25 mouse cellular contexts compared by ENCODE assay signal in genomic region chr1:86182004-86182709, GRCm38 (mm10). TPM values are rescaled to one million over a fixed set of nuclear protein-coding genes. Genes with fewer than 3 reads are reported as not detected.
DNase-seq lines count a peak whose midpoint lies in the region; ATAC-seq and TF ChIP-seq lines count a peak whose summit lies in the region.
"Had no signal": no experiment of that assay in that cellular context is flagged by ENCODE, and none has a peak within 500 bp of the region (broad histone marks: within the 10 kb centered on the region; RNA-seq: fewer than 3 reads in every experiment).

No protein-coding gene starts in this region.

- H3K4me1 ChIP-seq in lung, embryonic 16.5 days (replicated peaks; ENCODE audit: control insufficient read depth, insufficient read depth, low read length): no peaks in the 10 kb centered on the region
- H3K4me1 ChIP-seq in lung, adult 2 months (ENCODE audit: control insufficient read depth, insufficient read depth, low read length): no peaks in the 10 kb centered on the region
- peaks cover 11 to 13% of the 10 kb centered on the region in 2 experiments for H3K4me1 ChIP-seq in liver, embryonic 14.5 days (replicated peaks; ENCODE audit: control insufficient read depth in 2 of 2, insufficient read depth in 2 of 2, low read length in 1 of 2)
- H3K4me1 ChIP-seq in intestine, postnatal 0 days (replicated peaks; ENCODE audit: control insufficient read depth, insufficient read depth, low read length): no peaks in the 10 kb centered on the region; the same call in 1 of the 2 replicates
- H3K4me1 ChIP-seq: embryonic facial prominence, embryonic 10.5 days; hindbrain, embryonic 15.5 days; kidney, embryonic 15.5 days; limb, embryonic 13.5 days; midbrain, embryonic 12.5 days had no signal

- WGBS in lung, embryonic 16.5 days: 45% methylated on average over 5 of the region's 5 CpGs
- 64% methylated on average over 5 of the region's 5 CpGs for WGBS in lung, adult 2 months
- 38% methylated on average over 5 of the region's 5 CpGs for WGBS in liver, embryonic 14.5 days (ENCODE audit: insufficient replicate concordance)
- WGBS in intestine, postnatal 0 days: 48% methylated on average over 5 of the region's 5 CpGs

- peak overlapping the region; percentile 1; the same call in 1 of the 2 replicates for H3K27ac ChIP-seq in lung, embryonic 16.5 days (ENCODE audit: low read length)
- H3K27ac ChIP-seq in liver, embryonic 14.5 days: peak overlapping the region; percentile 7
- H3K27ac ChIP-seq in gastrocnemius, adult 2 months: no peak overlapping the region
- no peak overlapping the region for H3K27ac ChIP-seq in intestine, postnatal 0 days (ENCODE audit: low read depth, low read length)
- H3K27ac ChIP-seq: embryonic facial prominence, embryonic 10.5 days; hindbrain, embryonic 15.5 days; intestine, embryonic 15.5 days; kidney, embryonic 15.5 days; limb, embryonic 13.5 days; macrophage; midbrain, embryonic 12.5 days had no signal

- ATAC-seq in lung, embryonic 16.5 days (ENCODE audit: low read depth): no peak
- 0 out of 2 replicates have a peak, but pooled peaks have one; percentile 33 for ATAC-seq in erythroblast, adult 5-6 weeks (replicated peaks; ENCODE audit: low FRiP score, poor library complexity, severe bottlenecking)
- ATAC-seq in liver, embryonic 14.5 days (ENCODE audit: insufficient read depth): peak; percentile 59
- no peak for ATAC-seq in intestine, postnatal 0 days
- ATAC-seq: activated CD4-positive, CD25-positive, alpha-beta regulatory T cell, adult 4 months; forebrain, embryonic 14.5 days; intestine, embryonic 15.5 days; Patski had no signal

- no peak for DNase-seq in lung, adult 2 months
- peak; percentile 36 to 42 (median 37) for DNase-seq in liver, embryonic 14.5 days (ENCODE audit: low read depth in 3 of 3, low spot score in 3 of 3)
- no peak for DNase-seq in gastrocnemius, adult 2 months
- DNase-seq in heart, postnatal 14 days: no peak
- DNase-seq: gastrocnemius, postnatal 14 days; heart, adult 18-20 months; heart, postnatal 4 days; right cerebral cortex, postnatal 4 days; thymus, postnatal 14 days had no signal

- intact Hi-C loops in gastrocnemius, adult 2 months (cut with DNase I): no loop called here
- intact Hi-C loops in heart, postnatal 14 days (cut with DNase I): no loop called here

- H3K4me2 ChIP-seq in lung, embryonic 16.5 days (ENCODE audit: low read depth, low read length): no peak overlapping the region
- peak overlapping the region; percentile 36 for H3K4me2 ChIP-seq in liver, embryonic 14.5 days (ENCODE audit: low read depth)
- no peak overlapping the region for H3K4me2 ChIP-seq in intestine, postnatal 0 days (replicated peaks; ENCODE audit: low read depth)
- H3K4me2 ChIP-seq: hindbrain, embryonic 15.5 days; intestine, embryonic 15.5 days; kidney, embryonic 15.5 days; limb, embryonic 13.5 days; midbrain, embryonic 12.5 days had no signal

- no peaks in the 10 kb centered on the region for H3K27me3 ChIP-seq in lung, embryonic 16.5 days (ENCODE audit: control insufficient read depth, insufficient read depth, low read depth, low read length)
- no peaks in the 10 kb centered on the region for H3K27me3 ChIP-seq in liver, embryonic 14.5 days (ENCODE audit: control insufficient read depth, insufficient read depth, low read length)
- no peaks in the 10 kb centered on the region for H3K27me3 ChIP-seq in intestine, postnatal 0 days (replicated peaks; ENCODE audit: control insufficient read depth, insufficient read depth, low read length)
- H3K27me3 ChIP-seq: hindbrain, embryonic 15.5 days; intestine, embryonic 15.5 days; kidney, embryonic 15.5 days; limb, embryonic 13.5 days; midbrain, embryonic 12.5 days; Patski had no signal

- no peak for TF ChIP-seq CTCF in lung, adult 2 months (IDR thresholded peaks at IDR 0.05; ENCODE audit: insufficient read depth, low read length)
- TF ChIP-seq CTCF in liver, embryonic 14.5 days (IDR thresholded peaks at IDR 0.05; ENCODE audit: low read depth): no peak
- no peak for TF ChIP-seq CTCF in gastrocnemius, adult 2 months (IDR thresholded peaks at IDR 0.05)
- no peak for TF ChIP-seq CTCF in intestine, postnatal 0 days (IDR thresholded peaks at IDR 0.05; ENCODE audit: low read depth)

- H3K9me3 ChIP-seq in lung, embryonic 16.5 days (ENCODE audit: control insufficient read depth, low read length): no peaks in the 10 kb centered on the region
- no peaks in the 10 kb centered on the region for H3K9me3 ChIP-seq in liver, embryonic 14.5 days (ENCODE audit: control insufficient read depth, low read length)
- H3K9me3 ChIP-seq in intestine, postnatal 0 days (ENCODE audit: control insufficient read depth): no peaks in the 10 kb centered on the region
- H3K9me3 ChIP-seq: embryonic facial prominence, embryonic 10.5 days; hindbrain, embryonic 15.5 days; intestine, embryonic 15.5 days; kidney, embryonic 15.5 days; limb, embryonic 13.5 days; midbrain, embryonic 12.5 days had no signal

- no peak for TF ChIP-seq POLR2A in lung, adult 2 months (IDR thresholded peaks at IDR 0.05; ENCODE audit: borderline replicate concordance, extremely low read depth, low read depth, low read length)

- peak; percentile 33; the same call in 1 of the 2 replicates for TF ChIP-seq EP300 in liver, embryonic 14.5 days (IDR thresholded peaks at IDR 0.05; ENCODE audit: low read depth)

- no peak overlapping the region for H3K9ac ChIP-seq in lung, embryonic 16.5 days (ENCODE audit: low read length)
- H3K9ac ChIP-seq in liver, embryonic 14.5 days (replicated peaks): no peak overlapping the region
- no peak overlapping the region for H3K9ac ChIP-seq in intestine, postnatal 0 days (ENCODE audit: low read depth, low read length)
- H3K9ac ChIP-seq: hindbrain, embryonic 15.5 days; intestine, embryonic 15.5 days; kidney, embryonic 15.5 days; limb, embryonic 13.5 days; midbrain, embryonic 12.5 days had no signal

- H3K4me3 ChIP-seq in lung, embryonic 16.5 days (ENCODE audit: low read length): no peak overlapping the region
- no peak overlapping the region for H3K4me3 ChIP-seq in lung, adult 2 months (replicated peaks; ENCODE audit: extremely low read depth, low read depth, low read length)
- no peak overlapping the region for H3K4me3 ChIP-seq in liver, embryonic 14.5 days (ENCODE audit: insufficient read depth in 1 of 2, low read depth in 2 of 2, low read length in 2 of 2)
- no peak overlapping the region for H3K4me3 ChIP-seq in gastrocnemius, adult 2 months
- H3K4me3 ChIP-seq in intestine, postnatal 0 days (ENCODE audit: low read depth, low read length): no peak overlapping the region
- H3K4me3 ChIP-seq: embryonic facial prominence, embryonic 10.5 days; hindbrain, embryonic 15.5 days; intestine, embryonic 15.5 days; kidney, embryonic 15.5 days; limb, embryonic 13.5 days; midbrain, embryonic 12.5 days had no signal

- no peaks in the 10 kb centered on the region for H3K36me3 ChIP-seq in lung, embryonic 16.5 days (ENCODE audit: control insufficient read depth, insufficient read depth, low read length)
- no peaks in the 10 kb centered on the region for H3K36me3 ChIP-seq in liver, embryonic 14.5 days (replicated peaks; ENCODE audit: control insufficient read depth, insufficient read depth, low read depth)
- no peaks in the 10 kb centered on the region for H3K36me3 ChIP-seq in intestine, postnatal 0 days (ENCODE audit: control insufficient read depth, insufficient read depth)
- H3K36me3 ChIP-seq: intestine, embryonic 15.5 days had no signal

RNA-seq across cellular contexts. Expression of gene Armc9, which starts 27.6 kb away (rescaled TPM):
- 19.0 and 20.5 TPM in 2 replicates for polyA plus RNA-seq in lung, embryonic 16.5 days (2015; fragmentation: Nextera tagmentation; extraction: Ambion mirVana)
- polyA plus RNA-seq in lung, adult 2 months (2012; rRNA removed): 4.0 and 5.3 TPM in 2 replicates
- 2.5 and 7.7 TPM in 2 replicates for total RNA-seq in erythroblast, adult 5-6 weeks (2015; ENCODE audit: low replicate concordance)
- total RNA-seq in erythroblast, adult 5-6 weeks (2017; ENCODE audit: low replicate concordance): 3.0 and 7.4 TPM in 2 replicates
- 4.5 and 5.5 TPM in 2 replicates for polyA plus RNA-seq in liver, embryonic 14.5 days (2012; rRNA removed)
- polyA plus RNA-seq in liver, embryonic 14.5 days (2014; fragmentation: Nextera tagmentation; extraction: Ambion mirVana): 8.4 and 9.9 TPM in 2 replicates
- total RNA-seq in gastrocnemius, adult 2 months (2021): 1 to 10 TPM; 2.0 to 2.1 TPM
- total RNA-seq in heart, postnatal 14 days (2021): 1 to 10 TPM; 2.9 to 3.3 TPM
- polyA plus RNA-seq in intestine, postnatal 0 days (2015; fragmentation: Nextera tagmentation; extraction: Ambion mirVana): 10.6 and 14.0 TPM in 2 replicates

RNA-seq across cellular contexts. Expression of gene Gm21972, which starts 48.7 kb away (rescaled TPM):
- not detected in 2 replicates for polyA plus RNA-seq in lung, embryonic 16.5 days (2015; fragmentation: Nextera tagmentation; extraction: Ambion mirVana)
- not detected in 2 replicates for polyA plus RNA-seq in lung, adult 2 months (2012; rRNA removed)
- total RNA-seq in erythroblast, adult 5-6 weeks (2015; ENCODE audit: low replicate concordance): 1.5 and 9.6 TPM in 2 replicates
- 3.2 and 15.2 TPM in 2 replicates for total RNA-seq in erythroblast, adult 5-6 weeks (2017; ENCODE audit: low replicate concordance)
- polyA plus RNA-seq in liver, embryonic 14.5 days (2012; rRNA removed): 0.43 and 1.2 TPM in 2 replicates
- polyA plus RNA-seq in liver, embryonic 14.5 days (2014; fragmentation: Nextera tagmentation; extraction: Ambion mirVana): 0.15 TPM in 1 of 2 replicates, not detected in the other
- under 1 TPM in 1 of 2 experiments, not detected in 1; 0.97 TPM for total RNA-seq in gastrocnemius, adult 2 months (2021)
- 1 to 10 TPM; 1.7 to 2.8 TPM for total RNA-seq in heart, postnatal 14 days (2021)
- polyA plus RNA-seq in intestine, postnatal 0 days (2015; fragmentation: Nextera tagmentation; extraction: Ambion mirVana): 0.33 and 0.35 TPM in 2 replicates
- total RNA-seq: ES-E14; monocyte, adult 5-6 weeks had no signal
- polyA plus RNA-seq: activated CD4-positive, CD25-positive, alpha-beta regulatory T cell, adult 4 months; embryonic facial prominence, embryonic 10.5 days; heart, embryonic 14.5 days; intestine, embryonic 15.5 days; kidney, embryonic 15.5 days; midbrain, embryonic 12.5 days had no signal

Comparison
In these comparisons a context has a peak if more than half of its experiments do, and no peak if none do; other contexts are left out.
1. ATAC-seq: peak in erythroblast, adult 5-6 weeks (single experiment) and liver, embryonic 14.5 days (single experiment); none in lung, embryonic 16.5 days (single experiment) and intestine, postnatal 0 days (single experiment).
2. H3K27ac ChIP-seq: peak in lung, embryonic 16.5 days (single experiment) and liver, embryonic 14.5 days (single experiment); none in gastrocnemius, adult 2 months (single experiment) and intestine, postnatal 0 days (single experiment).
3. DNase-seq: peak in liver, embryonic 14.5 days (3 of 3); none in lung, adult 2 months (single experiment), gastrocnemius, adult 2 months (single experiment) and heart, postnatal 14 days (0 of 2).